Mouse (Mus musculus): ENCODE measurements at regions not wholly inside any gene's neighbourhood (a gene's known extent, or its start where the extent isn't known, plus 50 kb on each side); places are given as distances from the start of the nearest gene placed in this dataset.

- no peak for DNase-seq (ENCODE audit: low spot score in 2 of 2)
These were observed 113.1 kb downstream of the Cd55b start for GRCm38 (mm10) chr1:130309746-130310145.

GRCm38 (mm10) chr1:130301828-130302386 is 120.9 kb downstream of the Cd55b start:
- peak in 1 of 2 experiments; percentile 12 for DNase-seq (ENCODE audit: low spot score in 2 of 2)

DNA sequence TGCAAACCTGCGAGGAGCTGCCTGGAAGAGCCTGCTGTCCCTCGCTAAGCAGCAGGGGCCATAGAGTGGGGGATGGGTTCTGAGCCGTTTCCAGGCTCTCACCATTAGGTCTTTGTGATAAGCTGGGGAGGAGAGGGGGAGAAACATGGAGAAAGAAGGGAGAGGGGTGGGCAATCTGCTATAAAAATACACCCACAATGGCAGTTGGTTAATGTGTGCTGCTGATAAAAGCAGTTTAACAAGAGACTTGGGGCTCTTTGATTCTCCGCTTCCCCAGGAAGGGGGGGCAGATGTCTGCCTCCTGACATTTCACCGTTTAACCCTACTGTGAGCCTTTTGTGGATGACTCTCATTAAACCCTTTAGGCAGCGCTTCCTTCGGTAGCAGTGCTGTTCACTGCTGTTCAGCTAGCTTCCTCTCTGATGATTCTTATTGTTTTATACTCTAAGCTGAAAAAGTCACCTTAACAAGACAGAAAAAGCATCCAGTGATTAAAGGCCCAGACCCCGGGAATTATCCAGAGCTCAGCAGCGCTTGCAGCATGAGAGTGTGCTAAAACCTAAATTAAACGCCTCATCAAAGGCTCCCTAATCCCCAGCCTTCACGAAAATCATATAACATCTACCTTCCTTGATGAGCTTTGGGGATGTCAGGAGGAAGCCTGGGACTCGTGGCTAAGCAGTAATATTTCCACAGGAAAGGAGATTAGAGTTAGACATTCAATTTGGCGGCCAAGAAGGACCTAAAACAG is 122.6 kb downstream of the Cd55b start:
- DNase-seq (ENCODE audit: low spot score in 2 of 2): peak in 1 of 2 experiments; percentile 7

DNA sequence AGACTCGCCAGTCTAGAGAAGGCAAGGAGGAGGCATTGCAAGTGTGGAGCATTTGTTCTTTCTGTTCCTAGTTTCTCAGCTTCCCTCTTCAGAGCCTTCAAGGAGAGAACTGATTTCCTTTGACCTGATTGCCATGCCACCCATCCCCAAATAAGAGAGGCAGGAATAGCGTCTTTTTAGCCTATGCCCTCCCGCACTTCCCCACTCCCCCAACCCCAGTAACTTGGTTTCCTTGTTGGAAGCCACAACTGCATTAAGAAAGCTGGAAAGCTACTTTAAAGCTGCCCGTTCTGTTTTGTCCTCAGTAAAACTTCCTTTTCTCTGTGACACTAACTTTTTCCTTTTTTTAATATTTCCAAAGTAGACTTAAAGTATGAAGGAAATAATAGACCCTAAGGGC is 123.2 kb downstream of the Cd55b start:
- DNase-seq (ENCODE audit: low spot score in 2 of 2): no peak

GRCm38 (mm10) chr1:130299069-130299468 is 123.7 kb downstream of the Cd55b start:
- DNase-seq (ENCODE audit: low spot score in 2 of 2): no peak

- DNase-seq (ENCODE audit: low spot score in 2 of 2): no peak
These were observed 124.2 kb downstream of the Cd55b start for GRCm38 (mm10) chr1:130298636-130299035.

DNA sequence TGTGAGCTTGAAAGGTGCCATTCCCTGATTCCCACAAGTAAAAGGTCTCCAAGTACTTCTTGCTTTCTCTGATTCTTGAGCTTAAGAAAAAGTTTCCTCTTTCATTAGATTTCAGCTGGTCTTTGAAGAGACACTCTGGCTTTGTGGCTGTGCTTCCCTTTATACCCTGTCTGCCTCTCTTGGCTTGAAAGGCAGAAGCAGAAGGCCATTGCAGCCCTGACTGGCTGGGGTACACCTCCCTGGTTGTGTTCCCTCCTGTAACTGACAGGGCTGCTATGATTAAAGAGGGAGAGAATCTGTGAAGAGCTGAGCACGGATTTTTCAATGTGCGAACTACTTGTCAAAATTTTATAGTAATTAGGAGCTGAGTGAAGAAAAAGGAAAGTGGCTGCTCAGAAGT is 125.3 kb downstream of the Cd55b start:
- DNase-seq (ENCODE audit: low spot score in 2 of 2): no peak

GRCm38 (mm10) chr1:130285882-130286281 is 136.9 kb downstream of the Cd55b start:
- DNase-seq (ENCODE audit: low spot score in 2 of 2): peak in 1 of 2 experiments; percentile 18

- DNase-seq (ENCODE audit: low spot score in 2 of 2): no peak
These were observed 140.7 kb downstream of the Cd55b start for GRCm38 (mm10) chr1:130282153-130282552.

GRCm38 (mm10) chr1:130279180-130279579 is 143.6 kb downstream of the Cd55b start:
- no peak for DNase-seq (ENCODE audit: low spot score in 2 of 2)

DNA sequence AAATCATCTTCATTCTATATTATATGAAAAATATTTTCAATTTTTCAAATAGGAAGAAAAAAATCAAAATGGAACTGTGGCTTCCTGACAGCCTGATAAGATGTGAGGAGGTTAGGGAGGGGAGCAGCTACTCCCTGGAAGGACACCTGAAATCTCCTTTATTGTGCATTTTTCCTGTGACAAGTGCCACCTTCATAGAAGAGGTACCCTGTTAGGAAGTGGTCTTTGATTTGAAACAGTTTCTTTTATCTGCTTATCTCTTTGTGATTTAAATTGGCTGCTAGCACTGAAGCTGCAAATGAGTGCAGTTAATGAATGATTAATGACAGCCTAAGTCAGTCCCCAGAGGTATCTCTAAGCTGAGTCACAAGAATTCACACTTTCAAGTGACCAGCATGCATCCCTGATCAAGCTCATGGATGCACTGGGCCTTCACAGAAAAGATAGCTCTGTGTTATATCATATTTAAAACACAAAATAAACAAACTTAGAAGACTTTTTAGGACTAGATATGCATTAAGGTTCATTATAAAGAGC is 144.7 kb downstream of the Cd55b start:
- no peak for DNase-seq (ENCODE audit: low spot score in 2 of 2)

DNA sequence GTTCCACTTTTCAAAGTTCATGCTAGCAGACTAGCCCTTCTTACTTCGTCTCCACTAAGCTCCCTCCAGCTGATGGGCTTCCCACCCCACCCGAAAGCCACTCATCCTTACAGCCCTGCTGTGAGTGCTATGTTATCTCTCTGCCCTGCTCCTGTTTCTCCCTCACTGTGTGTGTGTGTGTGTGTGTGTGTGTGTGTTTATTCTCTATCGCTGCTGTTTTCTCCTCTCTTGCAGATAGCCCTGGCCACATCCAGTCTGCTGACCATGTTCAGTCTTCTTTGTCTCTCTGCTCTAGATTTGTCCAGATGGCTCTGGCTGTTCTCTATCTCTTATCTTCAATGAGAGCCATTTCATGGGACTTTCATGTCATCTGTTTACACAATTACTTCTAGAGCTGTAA is 145.9 kb downstream of the Cd55b start:
- DNase-seq (ENCODE audit: low spot score in 2 of 2): no peak

DNA sequence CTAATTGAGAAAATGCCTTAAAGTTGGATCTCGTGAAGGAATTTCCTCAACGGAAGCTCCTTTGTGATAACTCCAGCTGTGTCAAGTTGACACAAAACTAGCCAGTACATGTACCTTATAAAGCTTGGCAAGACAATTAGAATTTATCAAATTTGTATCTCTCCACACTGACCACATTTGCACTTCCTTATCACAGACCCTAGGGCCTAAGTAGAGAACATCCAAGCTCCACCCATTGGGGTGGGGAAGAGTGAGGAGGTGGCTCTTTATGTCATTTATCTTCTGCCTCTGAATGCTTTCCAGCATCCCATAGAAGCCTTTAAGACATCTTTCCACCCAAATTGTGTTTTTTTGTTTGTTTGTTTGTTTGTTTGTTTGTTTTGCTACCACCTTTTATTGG is 146.8 kb downstream of the Cd55b start:
- DNase-seq (ENCODE audit: low spot score in 2 of 2): no peak

GRCm38 (mm10) chr1:130274470-130274869 is 148.3 kb downstream of the Cd55b start:
- no peak for DNase-seq (ENCODE audit: low spot score in 2 of 2)

DNA sequence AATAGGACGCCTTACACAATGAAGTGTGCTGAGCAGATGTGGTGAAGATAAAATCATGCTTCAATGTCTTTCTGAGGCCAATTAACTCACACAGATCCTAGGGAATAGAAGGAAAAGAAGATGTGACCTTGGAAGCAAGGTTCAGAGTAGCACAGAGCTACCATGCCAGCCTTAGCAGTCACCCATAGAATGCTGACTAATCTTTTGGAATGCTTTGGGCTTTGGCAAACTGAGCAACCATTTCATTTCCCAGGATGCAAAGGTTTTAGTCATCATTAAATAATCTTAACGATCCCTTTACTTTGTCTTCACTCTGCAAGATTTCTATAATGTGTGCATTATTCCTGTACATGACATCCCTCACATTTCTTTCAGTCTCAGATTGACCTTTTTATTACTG is 152.4 kb downstream of the Cd55b start:
- no peak for DNase-seq (ENCODE audit: low spot score in 2 of 2)

Data from layer of hippocampus, postnatal 14 days (tissue).